Mouse (Mus musculus) limb, embryonic 11.5 days (tissue): ENCODE results near the gene AC141477.1. TPM values are rescaled to one million over a fixed set of nuclear protein-coding genes. Genes with fewer than 3 reads are reported as not detected.

Source experiments
- ATAC-seq: fragments of 200-750 bp; cut with Nextera tagmentation; 2 replicates; pipeline ENCODE4 v1.8.0; 2017; ENCODE audit warnings: low read depth; ENCODE audit not compliant: insufficient number of reproducible peaks, low FRiP score, low TSS enrichment
- DNase-seq: peaks from one replicate; pipeline ENCODE4 v3.0.0-alpha.2; 2015; ENCODE audit warnings: low spot score
- H3K27ac ChIP-seq: fragments of 300-500 bp; sonication (generic); replicated peaks from 2 replicates; pipeline ENCODE4 v1.5.1; 2014; ENCODE audit warnings: low read depth, mild to moderate bottlenecking, low read length
- H3K27me3 ChIP-seq: fragments of 300-500 bp; sonication (generic); 2 replicates; pipeline ENCODE4 v1.6.1; 2014; ENCODE audit warnings: mild to moderate bottlenecking, low read length, mixed read lengths; ENCODE audit not compliant: control insufficient read depth, insufficient read depth
- H3K36me3 ChIP-seq: fragments of 300-500 bp; sonication (generic); 2 replicates; pipeline ENCODE4 v1.6.1; 2014; ENCODE audit warnings: mild to moderate bottlenecking, low read length, moderate library complexity, mixed read lengths; ENCODE audit not compliant: control insufficient read depth, insufficient read depth
- H3K4me1 ChIP-seq: fragments of 300-500 bp; sonication (generic); 2 replicates; pipeline ENCODE4 v1.6.1; 2014; ENCODE audit warnings: low read length, mixed read lengths; ENCODE audit not compliant: control insufficient read depth, insufficient read depth
- H3K4me2 ChIP-seq: fragments of 300-500 bp; sonication (generic); 2 replicates; pipeline ENCODE4 v1.6.1; 2014; ENCODE audit warnings: low read depth, mild to moderate bottlenecking, moderate library complexity; ENCODE audit not compliant: severe bottlenecking
- H3K4me3 ChIP-seq: fragments of 300-500 bp; sonication (generic); 2 replicates; pipeline ENCODE4 v1.5.1; 2014; ENCODE audit warnings: low read depth, low read length
- H3K9ac ChIP-seq: fragments of 300-500 bp; sonication (generic); 2 replicates; pipeline ENCODE4 v1.6.1; 2014; ENCODE audit warnings: mild to moderate bottlenecking, low read length
- H3K9me3 ChIP-seq: fragments of 300-500 bp; sonication (generic); 2 replicates; pipeline ENCODE4 v1.6.1; 2016; ENCODE audit warnings: low read length; ENCODE audit not compliant: control insufficient read depth
- WGBS: fragments of 180-500 bp; shearing (Covaris S2); extraction: QIAGEN DNeasy Blood & Tissue Kit; methylation state at CpG from one replicate; pipeline ENCODE4 v1.1.7; 2014; 5-methylcytosine and 5-hydroxymethylcytosine counted together
- polyA plus RNA-seq: library from polyadenylated mRNA; unstranded; fragments of >200 nt; fragmentation: Nextera tagmentation; extraction: Ambion mirVana; gene quantifications from 2 replicates; pipeline ENCODE4 v1.2.1, GENCODE M21; 2014

AC141477.1 gene
- polyA plus RNA-seq, 1 experiment from 2014 or later = not detected

GRCm38 (mm10) chr10:76462721-76463120, 22.5 kb upstream of the AC141477.1 start:
- ATAC-seq = no peak
- H3K27ac ChIP-seq = no peak overlapping the region
- 88% methylated on average over 6 of the region's 6 CpGs for WGBS

DNA sequence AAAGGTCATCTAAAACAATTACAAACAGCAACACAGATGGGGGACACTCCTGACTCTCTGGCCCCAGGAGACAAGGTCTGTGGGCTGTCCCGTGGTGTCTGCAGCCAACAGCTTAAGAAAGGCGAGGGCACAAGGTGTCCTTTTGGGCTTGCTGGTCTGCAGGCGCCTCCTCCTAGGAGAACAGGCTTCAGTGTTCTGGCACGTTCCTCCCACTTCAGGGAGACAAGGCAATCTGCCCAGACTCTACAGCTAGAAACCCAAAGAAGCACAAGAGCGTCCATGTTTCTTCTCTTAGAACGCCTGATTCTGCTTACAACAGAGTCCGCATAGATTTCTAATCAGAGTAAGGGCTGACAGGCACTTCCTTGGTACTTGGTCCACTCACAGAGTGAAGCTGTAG, 22.1 kb upstream of the AC141477.1 start:
- DNase-seq (no peak), ATAC-seq (no peak)
- Histone ChIP-seq H3K9me3 (no peaks in the 10 kb centered on the region), H3K27ac (no peak overlapping the region), H3K4me1 (no peaks in the 10 kb centered on the region), H3K27me3 (no peaks in the 10 kb centered on the region), H3K9ac (no peak overlapping the region), H3K36me3 (no peaks in the 10 kb centered on the region), H3K4me2 (no peak overlapping the region), H3K4me3 (no peak overlapping the region)
- WGBS = 93% methylated on average over 7 of the region's 7 CpGs

More at GRCm38 (mm10) chr10:76462721-76463120, 22.5 kb upstream of the AC141477.1 start:
- no peaks in the 10 kb centered on the region for H3K9me3 ChIP-seq
- H3K36me3 ChIP-seq = no peaks in the 10 kb centered on the region
- no peak for DNase-seq
- no peak overlapping the region for H3K4me2 ChIP-seq
- no peaks in the 10 kb centered on the region for H3K4me1 ChIP-seq
- H3K4me3 ChIP-seq = no peak overlapping the region
- H3K27me3 ChIP-seq = no peaks in the 10 kb centered on the region
- no peak overlapping the region for H3K9ac ChIP-seq

DNA sequence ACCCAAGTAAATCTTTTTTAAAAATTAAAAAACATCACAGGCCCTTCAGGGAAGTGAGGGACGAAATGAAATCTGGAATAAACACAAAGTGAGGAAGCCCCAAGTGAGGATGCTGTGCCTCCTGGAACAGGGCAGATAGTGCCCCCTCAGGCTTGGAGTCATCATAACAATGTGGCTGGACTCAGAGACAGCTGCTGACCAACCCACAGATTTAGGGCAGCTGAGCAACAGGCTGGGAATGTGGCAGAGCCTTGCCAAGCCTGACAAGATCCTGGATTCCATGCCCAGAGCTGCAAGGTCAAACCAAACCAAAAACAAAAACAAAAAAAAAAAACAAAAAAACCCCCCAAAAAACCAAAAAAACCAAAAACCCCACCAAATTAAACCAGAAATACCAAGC, 21.0 kb upstream of the AC141477.1 start:
- no peak overlapping the region for H3K9ac ChIP-seq
- H3K27ac ChIP-seq = no peak overlapping the region
- H3K4me1 ChIP-seq = no peaks in the 10 kb centered on the region
- ATAC-seq = no peak
- H3K36me3 ChIP-seq = no peaks in the 10 kb centered on the region
- no peak overlapping the region for H3K4me2 ChIP-seq
- H3K9me3 ChIP-seq = no peaks in the 10 kb centered on the region
- no peaks in the 10 kb centered on the region for H3K27me3 ChIP-seq
- H3K4me3 ChIP-seq = no peak overlapping the region
- no peak for DNase-seq
- 88% methylated on average over 1 of the region's 1 CpGs for WGBS

- no peak overlapping the region for H3K9ac ChIP-seq
- H3K9me3 ChIP-seq = no peaks in the 10 kb centered on the region
- no peak overlapping the region for H3K27ac ChIP-seq
- no peak overlapping the region for H3K4me3 ChIP-seq
- no peaks in the 10 kb centered on the region for H3K27me3 ChIP-seq
- 59% methylated on average over 4 of the region's 5 CpGs for WGBS
- H3K36me3 ChIP-seq = no peaks in the 10 kb centered on the region
- DNase-seq (peak; percentile 70), ATAC-seq (no peak)
- no peaks in the 10 kb centered on the region for H3K4me1 ChIP-seq
- no peak overlapping the region for H3K4me2 ChIP-seq
Measured at GRCm38 (mm10) chr10:76455289-76455688, 15.0 kb upstream of the AC141477.1 start.

GRCm38 (mm10) chr10:76448851-76449250, 8.6 kb upstream of the AC141477.1 start, which contains the start of gene 2610028H24Rik:
TSS of gene 2610028H24Rik (plus strand) at chr10:76449081.
- H3K9ac ChIP-seq = no peak within 1 kb of the TSS
- no peak within 1 kb of the TSS for H3K4me3 ChIP-seq
- 70% methylated on average over 5 of the region's 5 CpGs for WGBS
- no peaks in the 10 kb centered on the region for H3K4me1 ChIP-seq
- no peaks in the 10 kb centered on the region for H3K36me3 ChIP-seq
- H3K9me3 ChIP-seq = no peaks in the 10 kb centered on the region
- ATAC-seq (no peak), DNase-seq (no peak)
- H3K4me2 ChIP-seq = no peak within 1 kb of the TSS
- no peak within 1 kb of the TSS for H3K27ac ChIP-seq
- no peaks in the 10 kb centered on the region for H3K27me3 ChIP-seq

DNA sequence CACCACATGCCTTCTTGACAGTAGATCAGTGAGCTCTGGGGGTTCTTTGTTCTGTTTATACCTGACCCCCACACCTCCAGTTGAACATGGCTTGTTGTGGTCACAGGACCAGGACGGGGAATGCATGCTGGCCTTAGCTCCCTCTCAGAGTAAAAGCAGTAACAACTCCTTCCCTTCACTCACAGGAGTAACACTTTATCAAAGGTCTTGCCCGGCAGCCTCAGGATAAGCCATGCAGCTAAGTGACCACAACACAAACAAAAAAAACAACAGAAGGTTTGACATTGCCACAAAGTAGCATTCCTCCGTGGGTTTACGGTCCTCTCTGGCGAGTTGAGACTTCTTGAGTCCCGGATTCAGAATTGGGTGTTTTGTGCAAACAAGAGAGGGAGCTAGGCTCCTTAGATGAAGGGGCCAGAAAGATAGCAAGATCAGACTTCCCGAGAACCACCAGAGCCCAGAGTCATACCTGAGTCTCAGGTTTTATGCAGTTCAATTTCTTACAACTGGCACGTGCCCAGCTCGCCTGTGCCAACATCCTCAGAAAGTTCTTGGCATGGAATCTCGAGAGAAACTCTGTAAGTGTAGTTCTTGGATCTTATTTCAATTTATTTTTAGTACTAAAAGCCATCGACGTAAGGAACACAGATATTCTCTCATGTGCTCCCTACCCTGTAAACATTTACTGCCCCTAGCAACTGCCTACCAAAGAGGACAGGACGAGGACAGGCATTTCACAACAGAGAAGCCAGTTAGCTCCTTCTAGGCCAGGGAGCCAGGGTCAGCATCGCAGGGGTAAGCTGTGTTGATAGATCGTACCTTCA, 7.4 kb upstream of the AC141477.1 start:
- H3K27ac ChIP-seq = no peak overlapping the region
- ATAC-seq (no peak), DNase-seq (no peak)
- 82% methylated on average over 15 of the region's 15 CpGs for whole genome bisulfite sequencing
- no peaks in the 10 kb centered on the region for H3K9me3 ChIP-seq
- no peak overlapping the region for H3K9ac ChIP-seq
- no peak overlapping the region for H3K4me2 ChIP-seq
- H3K36me3 ChIP-seq = no peaks in the 10 kb centered on the region
- no peak overlapping the region for H3K4me3 ChIP-seq
- H3K4me1 ChIP-seq = no peaks in the 10 kb centered on the region
- H3K27me3 ChIP-seq = no peaks in the 10 kb centered on the region

GRCm38 (mm10) chr10:76445996-76446681, 5.9 kb upstream of the AC141477.1 start:
- H3K9me3 ChIP-seq = no peaks in the 10 kb centered on the region
- no peak overlapping the region for H3K9ac ChIP-seq
- 77% methylated on average over 4 of the region's 4 CpGs for WGBS
- no peak for ATAC-seq
- no peaks in the 10 kb centered on the region for H3K27me3 ChIP-seq
- H3K27ac ChIP-seq = no peak overlapping the region
- no peak overlapping the region for H3K4me2 ChIP-seq
- H3K4me1 ChIP-seq = peaks cover 3% of the 10 kb centered on the region; the same call in 1 of the 2 replicates
- no peak for DNase-seq
- H3K4me3 ChIP-seq = no peak overlapping the region
- H3K36me3 ChIP-seq = no peaks in the 10 kb centered on the region

DNA sequence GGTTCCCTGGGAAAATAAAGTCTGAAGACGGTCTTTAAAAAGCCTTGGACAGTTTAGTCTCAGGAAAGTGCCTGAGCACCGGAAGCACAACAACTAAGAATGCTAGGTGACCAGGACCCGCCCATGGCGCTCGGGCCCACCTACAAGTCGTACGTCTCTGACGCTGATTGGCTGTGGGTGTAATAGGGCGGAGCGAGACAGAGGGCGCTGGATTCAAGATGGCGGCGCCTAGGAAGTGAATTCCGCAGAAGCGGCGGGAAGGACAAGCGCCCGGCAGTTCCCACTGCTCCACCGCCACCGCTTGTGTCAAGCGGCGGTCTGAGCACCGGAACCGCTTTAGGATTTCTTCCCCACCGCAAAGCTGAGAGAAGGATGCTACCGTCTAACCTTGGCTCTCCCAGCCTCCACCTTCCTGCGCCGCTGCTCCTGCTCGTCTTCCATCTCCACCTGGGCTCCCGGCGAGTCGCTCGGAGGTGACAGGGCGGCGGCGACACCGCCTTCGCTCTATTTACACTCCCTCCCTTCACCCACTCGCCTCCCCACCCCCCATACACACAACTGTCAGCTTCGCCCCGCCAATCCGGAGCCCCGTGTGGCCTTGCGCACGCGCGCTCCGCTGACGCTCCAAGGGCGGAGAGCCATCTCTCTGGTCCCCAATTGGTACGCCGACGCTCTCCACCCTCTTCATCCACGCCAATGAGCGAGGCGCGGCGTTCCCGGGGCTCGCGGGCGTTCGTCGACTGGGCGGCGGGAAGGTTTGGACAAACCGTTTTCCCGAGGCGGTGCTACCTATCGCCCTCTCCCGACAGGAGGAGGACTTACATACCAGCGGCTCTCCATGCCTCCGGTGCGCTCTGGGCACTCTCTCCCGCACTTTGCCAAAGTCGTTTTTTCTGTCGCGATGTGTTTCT, 2.2 kb upstream of the AC141477.1 start, which contains the start of gene Pcnt:
Pcnt (minus strand) TSS at position 609 of the 911 bp plus-strand sequence.
- Histone ChIP-seq H3K4me3 (peak within 1 kb of the TSS; percentile 90), H3K4me1 (peaks cover 3% of the 10 kb centered on the region; the same call in 1 of the 2 replicates), H3K9ac (peak within 1 kb of the TSS; percentile 84), H3K9me3 (no peaks in the 10 kb centered on the region), H3K27ac (peak within 1 kb of the TSS; percentile 83), H3K4me2 (peak within 1 kb of the TSS; percentile 66), H3K36me3 (peaks cover 9% of the 10 kb centered on the region; the same call in 1 of the 2 replicates), H3K27me3 (no peaks in the 10 kb centered on the region)
- WGBS = under 1% methylated on average over 78 of the region's 78 CpGs
- ATAC-seq = peak; percentile 99
- peak; percentile 96 for DNase-seq
